ENCODE assay signal across 9 mouse cellular contexts in genomic region chr2:181313344-181314079, GRCm38 (mm10). TPM values are rescaled to one million over a fixed set of nuclear protein-coding genes. Genes with fewer than 3 reads are reported as not detected.
DNase-seq lines count a peak whose midpoint lies in the region; ATAC-seq and TF ChIP-seq lines count a peak whose summit lies in the region.
"Had no signal": no experiment of that assay in that cellular context is flagged by ENCODE, and none has a peak within 500 bp of the region (broad histone marks: within the 10 kb centered on the region; RNA-seq: fewer than 3 reads in every experiment).

No protein-coding gene starts in this region.

- H3K27me3 ChIP-seq in heart, embryonic 10.5 days (ENCODE audit: insufficient read depth, poor library complexity, severe bottlenecking): peaks cover 72% of the 10 kb centered on the region
- no peaks in the 10 kb centered on the region for H3K27me3 ChIP-seq in ES-Bruce4 (ENCODE audit: control insufficient read depth, insufficient read depth, low read length, poor library complexity, severe bottlenecking)
- peaks cover 74% of the 10 kb centered on the region for H3K27me3 ChIP-seq in embryonic facial prominence, embryonic 10.5 days (replicated peaks; ENCODE audit: low read depth, poor library complexity, severe bottlenecking)
- H3K27me3 ChIP-seq in neural tube, embryonic 15.5 days (replicated peaks): peaks cover 10% of the 10 kb centered on the region; the same call in 1 of the 2 replicates

- intact Hi-C loops in heart, postnatal 10 days (cut with DNase I): no loop called here
- intact Hi-C loops in left cerebral cortex, adult 2 months (cut with DNase I): no loop called here

- no peaks in the 10 kb centered on the region for H3K9me3 ChIP-seq in heart, embryonic 10.5 days
- no peaks in the 10 kb centered on the region for H3K9me3 ChIP-seq in ES-Bruce4 (replicated peaks; ENCODE audit: control insufficient read depth, insufficient read depth, low read length, poor library complexity, severe bottlenecking)
- H3K9me3 ChIP-seq in embryonic facial prominence, embryonic 10.5 days: no peaks in the 10 kb centered on the region
- H3K9me3 ChIP-seq in neural tube, embryonic 15.5 days (replicated peaks): no peaks in the 10 kb centered on the region

- H3K27ac ChIP-seq in heart, embryonic 10.5 days: no peak overlapping the region
- no peak overlapping the region for H3K27ac ChIP-seq in ES-Bruce4 (ENCODE audit: insufficient read depth, low read length)
- H3K27ac ChIP-seq in embryonic facial prominence, embryonic 10.5 days (replicated peaks): peak overlapping the region; percentile 66
- peak overlapping the region; percentile 99 for H3K27ac ChIP-seq in left cerebral cortex, adult 2 months
- H3K27ac ChIP-seq in neural tube, embryonic 15.5 days (replicated peaks): peak overlapping the region; percentile 96

- TF ChIP-seq CTCF in ES-Bruce4 (IDR thresholded peaks at IDR 0.05; ENCODE audit: low read depth, low read length): no peak
- no peak for TF ChIP-seq CTCF in left cerebral cortex, adult 2 months (IDR thresholded peaks at IDR 0.05)

- H3K9ac ChIP-seq in ES-Bruce4 (ENCODE audit: low read depth, poor library complexity, severe bottlenecking): peak overlapping the region; percentile 39
- peak overlapping the region; percentile 95 for H3K9ac ChIP-seq in neural tube, embryonic 15.5 days (replicated peaks)

- WGBS in heart, embryonic 10.5 days: 2% methylated on average over 35 of the region's 35 CpGs
- 2% methylated on average over 35 of the region's 35 CpGs for WGBS in embryonic facial prominence, embryonic 10.5 days
- under 1% methylated on average over 35 of the region's 35 CpGs for WGBS in neural tube, embryonic 15.5 days

- H3K36me3 ChIP-seq in heart, embryonic 10.5 days: no peaks in the 10 kb centered on the region
- no peaks in the 10 kb centered on the region for H3K36me3 ChIP-seq in ES-Bruce4 (ENCODE audit: control insufficient read depth, insufficient read depth, low read length, poor library complexity, severe bottlenecking)
- no peaks in the 10 kb centered on the region for H3K36me3 ChIP-seq in embryonic facial prominence, embryonic 10.5 days (replicated peaks)
- peaks cover 10% of the 10 kb centered on the region for H3K36me3 ChIP-seq in neural tube, embryonic 15.5 days

- H3K4me1 ChIP-seq in heart, embryonic 10.5 days: peaks cover 12% of the 10 kb centered on the region
- no peaks in the 10 kb centered on the region for H3K4me1 ChIP-seq in ES-Bruce4 (ENCODE audit: control insufficient read depth, insufficient read depth, low read length)
- peaks cover 13% of the 10 kb centered on the region for H3K4me1 ChIP-seq in embryonic facial prominence, embryonic 10.5 days
- H3K4me1 ChIP-seq in neural tube, embryonic 15.5 days: peaks cover 39% of the 10 kb centered on the region

- peak overlapping the region; percentile 73 for H3K4me2 ChIP-seq in neural tube, embryonic 15.5 days

- DNase-seq in heart, embryonic 10.5 days (ENCODE audit: low spot score): no peak
- DNase-seq in heart, postnatal 10 days: no peak
- DNase-seq in embryonic facial prominence, embryonic 10.5 days (ENCODE audit: low spot score): no peak
- DNase-seq in left cerebral cortex, adult 2 months (ENCODE audit: extremely low spot score in 1 of 2, low spot score in 2 of 2): peak; percentile 30 to 43
- DNase-seq in ovary, postnatal 10 days (ENCODE audit: low spot score): no peak
- DNase-seq in gastrocnemius, postnatal 4 days (ENCODE audit: low spot score in 2 of 2): no peak

- peak overlapping the region; percentile 42 for H3K4me3 ChIP-seq in heart, embryonic 10.5 days
- H3K4me3 ChIP-seq in ES-Bruce4 (ENCODE audit: low read depth, low read length): peak overlapping the region; percentile 82
- H3K4me3 ChIP-seq in embryonic facial prominence, embryonic 10.5 days: peak overlapping the region; percentile 59
- H3K4me3 ChIP-seq in left cerebral cortex, adult 2 months: peak overlapping the region; percentile 72
- H3K4me3 ChIP-seq in neural tube, embryonic 15.5 days (replicated peaks): peak overlapping the region; percentile 79

- no peak for TF ChIP-seq EP300 in ES-Bruce4 (IDR thresholded peaks at IDR 0.05; ENCODE audit: insufficient read depth, low read depth, low read length)

- no peak for TF ChIP-seq POLR2A in ES-Bruce4 (IDR thresholded peaks at IDR 0.05; ENCODE audit: insufficient read depth, low read length)

- peak; percentile 71 for ATAC-seq in neural tube, embryonic 15.5 days (ENCODE audit: low FRiP score)

RNA-seq across cellular contexts. Expression of gene Stmn3, which starts 0.8 kb away (rescaled TPM):
- polyA plus RNA-seq in heart, embryonic 10.5 days (2016; fragmentation: Nextera tagmentation; extraction: Ambion mirVana): 0.37 and 1.0 TPM in 2 replicates
- total RNA-seq in heart, postnatal 10 days (2021): under 1 TPM in 1 of 2 experiments, not detected in 1; 0.37 TPM
- polyA plus RNA-seq in ES-Bruce4 (2011; ENCODE audit: insufficient read depth, insufficient read length, low read depth, missing spikeins): 1.2 and 1.8 TPM in 2 replicates
- polyA plus RNA-seq in embryonic facial prominence, embryonic 10.5 days (2016; fragmentation: Nextera tagmentation; extraction: Ambion mirVana): 47.9 and 53.7 TPM in 2 replicates
- total RNA-seq in left cerebral cortex, adult 2 months (2021): 100 to 1,000 TPM; 633 to 653 TPM
- polyA plus RNA-seq in neural tube, embryonic 15.5 days (2015; fragmentation: Nextera tagmentation; extraction: Ambion mirVana): 1,381 and 1,726 TPM in 2 replicates
- under 1 TPM; 0.32 to 0.47 TPM for total RNA-seq in gastrocnemius, postnatal 4 days (2021)
- total RNA-seq: neutrophil, adult 5-6 weeks had no signal

RNA-seq across cellular contexts. Expression of gene Rtel1, which starts 6.0 kb away (rescaled TPM):
- polyA plus RNA-seq in heart, embryonic 10.5 days (2016; fragmentation: Nextera tagmentation; extraction: Ambion mirVana): 46.0 and 50.6 TPM in 2 replicates
- total RNA-seq in heart, postnatal 10 days (2021): 10 to 100 TPM; 24.8 to 27.7 TPM
- polyA plus RNA-seq in ES-Bruce4 (2011; ENCODE audit: insufficient read depth, insufficient read length, low read depth, missing spikeins): 49.0 and 54.2 TPM in 2 replicates
- 72.4 and 74.1 TPM in 2 replicates for polyA plus RNA-seq in embryonic facial prominence, embryonic 10.5 days (2016; fragmentation: Nextera tagmentation; extraction: Ambion mirVana)
- total RNA-seq in left cerebral cortex, adult 2 months (2021): 10 to 100 TPM; 26.1 to 38.5 TPM
- polyA plus RNA-seq in neural tube, embryonic 15.5 days (2015; fragmentation: Nextera tagmentation; extraction: Ambion mirVana): 37.3 and 39.4 TPM in 2 replicates
- total RNA-seq in gastrocnemius, postnatal 4 days (2021): 10 to 100 TPM; 37.0 to 40.9 TPM

RNA-seq across cellular contexts. Expression of gene Gmeb2, which starts 25.7 kb away (rescaled TPM):
- polyA plus RNA-seq in heart, embryonic 10.5 days (2016; fragmentation: Nextera tagmentation; extraction: Ambion mirVana): 13.1 and 13.2 TPM in 2 replicates
- 10 to 100 TPM; 12.3 to 15.3 TPM for total RNA-seq in heart, postnatal 10 days (2021)
- 16.4 and 16.7 TPM in 2 replicates for polyA plus RNA-seq in ES-Bruce4 (2011; ENCODE audit: insufficient read depth, insufficient read length, low read depth, missing spikeins)
- 18.7 and 20.2 TPM in 2 replicates for polyA plus RNA-seq in embryonic facial prominence, embryonic 10.5 days (2016; fragmentation: Nextera tagmentation; extraction: Ambion mirVana)
- total RNA-seq in left cerebral cortex, adult 2 months (2021): 10 to 100 TPM; 27.1 to 27.3 TPM
- 13.9 and 14.6 TPM in 2 replicates for polyA plus RNA-seq in neural tube, embryonic 15.5 days (2015; fragmentation: Nextera tagmentation; extraction: Ambion mirVana)
- 10 to 100 TPM; 12.1 to 14.5 TPM for total RNA-seq in gastrocnemius, postnatal 4 days (2021)

RNA-seq across cellular contexts. Expression of gene Zgpat, which starts 51.2 kb away (rescaled TPM):
- 36.9 and 38.0 TPM in 2 replicates for polyA plus RNA-seq in heart, embryonic 10.5 days (2016; fragmentation: Nextera tagmentation; extraction: Ambion mirVana)
- total RNA-seq in heart, postnatal 10 days (2021): 10 to 100 TPM; 19.6 to 19.7 TPM
- 11.5 and 13.5 TPM in 2 replicates for polyA plus RNA-seq in ES-Bruce4 (2011; ENCODE audit: insufficient read depth, insufficient read length, low read depth, missing spikeins)
- 46.9 and 51.8 TPM in 2 replicates for polyA plus RNA-seq in embryonic facial prominence, embryonic 10.5 days (2016; fragmentation: Nextera tagmentation; extraction: Ambion mirVana)
- total RNA-seq in left cerebral cortex, adult 2 months (2021): 10 to 100 TPM; 80.3 to 80.5 TPM
- polyA plus RNA-seq in neural tube, embryonic 15.5 days (2015; fragmentation: Nextera tagmentation; extraction: Ambion mirVana): 71.1 and 81.9 TPM in 2 replicates
- total RNA-seq in gastrocnemius, postnatal 4 days (2021): 10 to 100 TPM; 23.3 to 26.2 TPM

RNA-seq across cellular contexts. Expression of gene Arfrp1, which starts 51.7 kb away (rescaled TPM):
- polyA plus RNA-seq in heart, embryonic 10.5 days (2016; fragmentation: Nextera tagmentation; extraction: Ambion mirVana): 64.1 and 65.6 TPM in 2 replicates
- 10 to 100 TPM; 38.3 to 40.4 TPM for total RNA-seq in heart, postnatal 10 days (2021)
- 29.1 and 35.4 TPM in 2 replicates for polyA plus RNA-seq in ES-Bruce4 (2011; ENCODE audit: insufficient read depth, insufficient read length, low read depth, missing spikeins)
- polyA plus RNA-seq in embryonic facial prominence, embryonic 10.5 days (2016; fragmentation: Nextera tagmentation; extraction: Ambion mirVana): 74.0 and 74.4 TPM in 2 replicates
- total RNA-seq in left cerebral cortex, adult 2 months (2021): 10 to 100 TPM; 45.2 to 51.2 TPM
- 83.5 and 83.7 TPM in 2 replicates for polyA plus RNA-seq in neural tube, embryonic 15.5 days (2015; fragmentation: Nextera tagmentation; extraction: Ambion mirVana)
- total RNA-seq in gastrocnemius, postnatal 4 days (2021): 10 to 100 TPM; 31.6 to 32.4 TPM

Comparison
In these comparisons a context has a peak if more than half of its experiments do, and no peak if none do; other contexts are left out.
1. DNase-seq: peak in left cerebral cortex, adult 2 months (2 of 2); none in heart, embryonic 10.5 days (single experiment), heart, postnatal 10 days (0 of 2), embryonic facial prominence, embryonic 10.5 days (single experiment), ovary, postnatal 10 days (single experiment) and gastrocnemius, postnatal 4 days (0 of 2).
2. H3K27ac ChIP-seq: peak in embryonic facial prominence, embryonic 10.5 days (single experiment), left cerebral cortex, adult 2 months (single experiment) and neural tube, embryonic 15.5 days (single experiment); none in heart, embryonic 10.5 days (single experiment) and ES-Bruce4 (single experiment).
3. RNA of gene Stmn3, which starts 0.8 kb away (polyA plus RNA-seq): 1,381 to 1,726 TPM in neural tube, embryonic 15.5 days; 47.9 to 53.7 TPM in embryonic facial prominence, embryonic 10.5 days, 1.2 to 1.8 TPM in ES-Bruce4 and 0.37 to 1.0 TPM in heart, embryonic 10.5 days; every median in the first group is over 10 times any median in the second.
4. Peak in every context shown above with its lines, with median percentiles within 50 percentile points of each other: H3K4me3 ChIP-seq.